Mouse (Mus musculus): ENCODE measurements around the gene Arhgap15.
A peak's percentile ranks its signal among the peaks of the same experiment; 100 is the strongest.

Arhgap15 gene

GRCm38 (mm10) chr2:44311216-44311615 is 562.6 kb downstream of the Arhgap15 start:
- DNase-seq = no peak

GRCm38 (mm10) chr2:44313573-44313972 is 564.9 kb downstream of the Arhgap15 start:
- no peak for DNase-seq

GRCm38 (mm10) chr2:44318436-44318835 is 569.8 kb downstream of the Arhgap15 start:
- peak; percentile 51 for DNase-seq

- no peak for DNase-seq
These were observed 570.9 kb downstream of the Arhgap15 start for GRCm38 (mm10) chr2:44319479-44319878.

GRCm38 (mm10) chr2:44323813-44324212 is 575.2 kb downstream of the Arhgap15 start:
- DNase-seq = no peak

GRCm38 (mm10) chr2:44333295-44333694 is 584.7 kb downstream of the Arhgap15 start:
- DNase-seq = no peak

- no peak for DNase-seq
These were observed 585.4 kb downstream of the Arhgap15 start for GRCm38 (mm10) chr2:44334006-44334405.

GRCm38 (mm10) chr2:44334517-44334916 is 585.9 kb downstream of the Arhgap15 start:
- peak; percentile 11 for DNase-seq

- DNase-seq = peak; percentile 3
These were observed 588.2 kb downstream of the Arhgap15 start for GRCm38 (mm10) chr2:44336720-44337354.

- no peak for DNase-seq
These were observed 589.8 kb downstream of the Arhgap15 start for GRCm38 (mm10) chr2:44338467-44338866.

- DNase-seq = no peak
These were observed 592.5 kb downstream of the Arhgap15 start for GRCm38 (mm10) chr2:44341091-44341571.

GRCm38 (mm10) chr2:44344861-44345260 is 596.2 kb downstream of the Arhgap15 start:
- no peak for DNase-seq

- DNase-seq = no peak
These were observed 596.8 kb downstream of the Arhgap15 start for GRCm38 (mm10) chr2:44345325-44345945.

GRCm38 (mm10) chr2:44346184-44346583 is 597.6 kb downstream of the Arhgap15 start:
- DNase-seq = no peak

- no peak for DNase-seq
These were observed 599.2 kb downstream of the Arhgap15 start for GRCm38 (mm10) chr2:44347781-44348180.

- no peak for DNase-seq
These were observed 600.5 kb downstream of the Arhgap15 start for GRCm38 (mm10) chr2:44349101-44349500.

GRCm38 (mm10) chr2:44352885-44353284 is 604.3 kb downstream of the Arhgap15 start:
- DNase-seq = no peak

GRCm38 (mm10) chr2:44353594-44353993 is 605.0 kb downstream of the Arhgap15 start:
- no peak for DNase-seq

- DNase-seq = no peak
These were observed 606.2 kb downstream of the Arhgap15 start for GRCm38 (mm10) chr2:44354786-44355185.

- DNase-seq = peak; percentile 13
These were observed 606.7 kb downstream of the Arhgap15 start for GRCm38 (mm10) chr2:44355316-44355715.

GRCm38 (mm10) chr2:44356248-44356886 is 607.7 kb downstream of the Arhgap15 start:
- no peak for DNase-seq

GRCm38 (mm10) chr2:44356887-44357251 is 608.2 kb downstream of the Arhgap15 start:
- no peak for DNase-seq

GRCm38 (mm10) chr2:44380225-44380624 is 631.6 kb downstream of the Arhgap15 start:
- no peak for DNase-seq

GRCm38 (mm10) chr2:44384541-44384940 is 635.9 kb downstream of the Arhgap15 start:
- DNase-seq = no peak

Measured in lung, postnatal 10 days (tissue).